Mouse (Mus musculus): Measurements from ENCODE around the gene Kl. TPM values are rescaled to one million over a fixed set of nuclear protein-coding genes. Genes with fewer than 3 reads are reported as not detected.

Kl gene
- polyA plus RNA-seq (2014; fragmentation: Illumina TruSeq; extraction: RNeasy Lipid Tissue Mini Kit (QIAGEN cat#74804); ENCODE audit: low read depth, low replicate concordance), result 0.41 TPM

GRCm38 (mm10) chr5:150952328-150952668 lies at the start of gene Kl:
Gene Kl (plus strand): TSS chr5:150952607.

Data from sigmoid colon, adult 10 weeks (tissue).